Mouse (Mus musculus) monocyte, adult 2 months (primary cell): ENCODE results near the gene Pex16.

ENCODE experiments used
- DNase-seq, 2 experiments: peaks; one replicate each; pipeline ENCODE4 v3.0.0; 2022; ENCODE audit warnings: low spot score in 2 of 2, low read depth in 1 of 2

The Pex16 gene

GRCm38 (mm10) chr2:92374514-92374913 lies at the start of gene Pex16, which contains the start of gene Large2:
Gene Pex16, plus strand, starts transcription at chr2:92374676.
Gene Large2, minus strand, starts transcription at chr2:92374869.
- DNase-seq, result no peak

GRCm38 (mm10) chr2:92325676-92326075 lies 48.8 kb upstream of the Pex16 start:
- no peak for DNase-seq

GRCm38 (mm10) chr2:92326221-92326620 lies 48.3 kb upstream of the Pex16 start:
- DNase-seq, result no peak

GRCm38 (mm10) chr2:92327601-92328000 lies 46.9 kb upstream of the Pex16 start:
- DNase-seq, result no peak

GRCm38 (mm10) chr2:92328206-92328605 lies 46.3 kb upstream of the Pex16 start:
- DNase-seq, result no peak

GRCm38 (mm10) chr2:92330840-92331239 lies 43.6 kb upstream of the Pex16 start:
- DNase-seq, result no peak

GRCm38 (mm10) chr2:92331410-92331809 lies 43.1 kb upstream of the Pex16 start:
- no peak for DNase-seq

GRCm38 (mm10) chr2:92331871-92332270 lies 42.6 kb upstream of the Pex16 start:
- DNase-seq, result no peak

- DNase-seq, result no peak
Observed at GRCm38 (mm10) chr2:92342418-92342817, 32.1 kb upstream of the Pex16 start.

- no peak for DNase-seq
Observed at GRCm38 (mm10) chr2:92347191-92347590, 27.3 kb upstream of the Pex16 start.

- no peak for DNase-seq
Observed at GRCm38 (mm10) chr2:92349589-92350425, 24.7 kb upstream of the Pex16 start.

- DNase-seq, result no peak
Observed at GRCm38 (mm10) chr2:92350686-92351085, 23.8 kb upstream of the Pex16 start.

- no peak for DNase-seq
Observed at GRCm38 (mm10) chr2:92353402-92353801, 21.1 kb upstream of the Pex16 start.

- no peak for DNase-seq
Observed at GRCm38 (mm10) chr2:92354224-92354623, 20.3 kb upstream of the Pex16 start.

- DNase-seq, result no peak
Observed at GRCm38 (mm10) chr2:92359301-92359700, 15.2 kb upstream of the Pex16 start.

GRCm38 (mm10) chr2:92360186-92360823 lies 14.2 kb upstream of the Pex16 start:
- no peak for DNase-seq

GRCm38 (mm10) chr2:92360893-92361292 lies 13.6 kb upstream of the Pex16 start:
- no peak for DNase-seq

- no peak for DNase-seq
Observed at GRCm38 (mm10) chr2:92361795-92362194, 12.7 kb upstream of the Pex16 start.

GRCm38 (mm10) chr2:92362571-92363228 lies 11.8 kb upstream of the Pex16 start:
- no peak for DNase-seq

GRCm38 (mm10) chr2:92364086-92364485 lies 10.4 kb upstream of the Pex16 start:
- DNase-seq, result no peak

- DNase-seq, result no peak
Observed at GRCm38 (mm10) chr2:92365568-92365967, 8.9 kb upstream of the Pex16 start.
